Mouse (Mus musculus) hematopoietic stem cell, adult 5-6 weeks (primary cell): ENCODE measurements at regions not wholly inside any gene's neighbourhood (a gene's known extent, or its start where the extent isn't known, plus 50 kb on each side); places are given as distances from the start of the nearest gene placed in this dataset.

Experiments used
- ATAC-seq, 2 experiments: fragments of 125-278 bp in 1 of 2; replicated peaks in 1 of 2; 2 replicates each; pipeline ENCODE4 v1.8.0; 2016 to 2017; ENCODE audit warnings: inconsistent platforms in 2 of 2, mild to moderate bottlenecking in 2 of 2, moderate number of reproducible peaks in 2 of 2, low read depth in 1 of 2, moderate TSS enrichment in 1 of 2; ENCODE audit not compliant: low FRiP score in 2 of 2, poor library complexity in 2 of 2, severe bottlenecking in 2 of 2, insufficient read depth in 1 of 2, low TSS enrichment in 1 of 2

- ATAC-seq = no peak
These were observed 255.2 kb upstream of the Camk1g start for GRCm38 (mm10) chr1:193625101-193625956.

- no peak for ATAC-seq
These were observed 253.5 kb upstream of the Camk1g start for GRCm38 (mm10) chr1:193623571-193623970.

GRCm38 (mm10) chr1:193618250-193618649 is 248.2 kb upstream of the Camk1g start:
- no peak for ATAC-seq

GRCm38 (mm10) chr1:193610471-193610870 is 240.4 kb upstream of the Camk1g start:
- no peak for ATAC-seq

GRCm38 (mm10) chr1:193599895-193600294 is 229.8 kb upstream of the Camk1g start:
- no peak for ATAC-seq

GRCm38 (mm10) chr1:193599163-193599562 is 229.1 kb upstream of the Camk1g start:
- peak in 1 of 2 experiments; percentile 65; a peak in 1 of 4 replicates for ATAC-seq

- no peak for ATAC-seq
These were observed 220.3 kb upstream of the Camk1g start for GRCm38 (mm10) chr1:193590301-193590829.

- ATAC-seq = peak; percentile 89 to 93
These were observed 218.7 kb upstream of the Camk1g start for GRCm38 (mm10) chr1:193588477-193589464.

GRCm38 (mm10) chr1:193587317-193587716 is 217.2 kb upstream of the Camk1g start:
- ATAC-seq = no peak

GRCm38 (mm10) chr1:193586896-193587295 is 216.8 kb upstream of the Camk1g start:
- ATAC-seq = no peak

- no peak for ATAC-seq
These were observed 213.7 kb upstream of the Camk1g start for GRCm38 (mm10) chr1:193583791-193584190.

GRCm38 (mm10) chr1:193580393-193580792 is 210.3 kb upstream of the Camk1g start:
- ATAC-seq = peak; percentile 52 to 74; a peak in 3 of 4 replicates

GRCm38 (mm10) chr1:193579671-193580070 is 209.6 kb upstream of the Camk1g start:
- no peak for ATAC-seq

- ATAC-seq = no peak
These were observed 208.6 kb upstream of the Camk1g start for GRCm38 (mm10) chr1:193578661-193579175.

- ATAC-seq = no peak
These were observed 207.7 kb upstream of the Camk1g start for GRCm38 (mm10) chr1:193577821-193578220.

GRCm38 (mm10) chr1:193575986-193576713 is 206.1 kb upstream of the Camk1g start:
- ATAC-seq = peak; percentile 85 to 87

GRCm38 (mm10) chr1:193572827-193573226 is 202.7 kb upstream of the Camk1g start:
- no peak for ATAC-seq
